In genomic region chr12:114587227-114587626, GRCm38 (mm10) we compare ENCODE assay signal across 12 mouse cellular contexts.
DNase-seq lines count a peak whose midpoint lies in the region; ATAC-seq and TF ChIP-seq lines count a peak whose summit lies in the region.
"Had no signal": no experiment of that assay in that cellular context is flagged by ENCODE, and none has a peak within 500 bp of the region (broad histone marks: within the 10 kb centered on the region; RNA-seq: fewer than 3 reads in every experiment).

No protein-coding gene starts in this region.

- TF ChIP-seq POLR2A in spleen, adult 2 months (IDR thresholded peaks at IDR 0.05; ENCODE audit: low read depth, low read length), result no peak

- WGBS in lung, postnatal 0 days, result 55% methylated on average over 2 of the region's 2 CpGs
- WGBS in spleen, adult 2 months, result 14% methylated on average over 2 of the region's 2 CpGs
- WGBS in limb, embryonic 10.5 days, result 81% methylated on average over 2 of the region's 2 CpGs

- H3K36me3 ChIP-seq in lung, postnatal 0 days (ENCODE audit: insufficient read depth, low read length), result no peaks in the 10 kb centered on the region
- H3K36me3 ChIP-seq in spleen, adult 2 months (ENCODE audit: control insufficient read depth, insufficient read depth, low read length), result no peaks in the 10 kb centered on the region
- H3K36me3 ChIP-seq in limb, embryonic 10.5 days, result no peaks in the 10 kb centered on the region
- H3K36me3 ChIP-seq: heart, embryonic 15.5 days; limb, embryonic 13.5 days had no signal

- no peak for TF ChIP-seq EP300 in lung, postnatal 0 days (IDR thresholded peaks at IDR 0.05)

- no peak overlapping the region for H3K9ac ChIP-seq in lung, postnatal 0 days (replicated peaks; ENCODE audit: low read depth)
- H3K9ac ChIP-seq: heart, embryonic 15.5 days; limb, embryonic 13.5 days had no signal

- no peak overlapping the region for H3K4me2 ChIP-seq in lung, postnatal 0 days (replicated peaks; ENCODE audit: low read depth, low read length)
- H3K4me2 ChIP-seq: heart, embryonic 15.5 days; limb, embryonic 13.5 days had no signal

- no peak for ATAC-seq in lung, postnatal 0 days
- ATAC-seq in activated CD4-positive, CD25-positive, alpha-beta regulatory T cell, adult 4 months, result peak; percentile 83
- ATAC-seq: intestine, embryonic 16.5 days had no signal

- H3K4me3 ChIP-seq in lung, postnatal 0 days (ENCODE audit: low read depth, low read length), result no peak overlapping the region
- H3K4me3 ChIP-seq in spleen, adult 2 months (ENCODE audit: extremely low read depth, insufficient read depth, insufficient read length), result no peak overlapping the region
- no peak overlapping the region for H3K4me3 ChIP-seq in limb, embryonic 10.5 days
- H3K4me3 ChIP-seq: heart, embryonic 15.5 days; layer of hippocampus, adult 2 months; limb, embryonic 13.5 days had no signal

- TF ChIP-seq CTCF in lung, postnatal 0 days (IDR thresholded peaks at IDR 0.05), result no peak
- peak; percentile 38; the same call in 1 of the 2 replicates for TF ChIP-seq CTCF in spleen, adult 2 months (IDR thresholded peaks at IDR 0.05; ENCODE audit: extremely low read depth, insufficient read depth, insufficient read length, insufficient replicate concordance)

- H3K27ac ChIP-seq in lung, postnatal 0 days (ENCODE audit: low read length), result no peak overlapping the region
- H3K27ac ChIP-seq in spleen, adult 2 months (ENCODE audit: insufficient read depth, low read length), result no peak overlapping the region
- no peak overlapping the region for H3K27ac ChIP-seq in limb, embryonic 10.5 days
- H3K27ac ChIP-seq: heart, embryonic 15.5 days; layer of hippocampus, adult 2 months; limb, embryonic 13.5 days had no signal

- DNase-seq in lung, postnatal 25 days (ENCODE audit: low spot score), result peak; percentile 12
- DNase-seq in lung, postnatal 0 days (ENCODE audit: low spot score), result no peak
- DNase-seq in spleen, adult 2 months (ENCODE audit: low read depth in 1 of 2, low spot score in 2 of 2), result peak; percentile 57 to 62
- no peak for DNase-seq in urinary bladder, postnatal 10 days (ENCODE audit: low spot score)
- DNase-seq in limb, embryonic 10.5 days (ENCODE audit: low spot score), result no peak
- no peak for DNase-seq in cerebellum, adult 8-10 months
- no peak for DNase-seq in frontal cortex, postnatal 36 days (ENCODE audit: low spot score in 2 of 2)

- no peaks in the 10 kb centered on the region for H3K4me1 ChIP-seq in lung, postnatal 0 days (ENCODE audit: insufficient read depth, low read depth, low read length)
- no peaks in the 10 kb centered on the region for H3K4me1 ChIP-seq in spleen, adult 2 months (ENCODE audit: control insufficient read depth, insufficient read depth, insufficient read length)
- no peaks in the 10 kb centered on the region for H3K4me1 ChIP-seq in limb, embryonic 10.5 days
- H3K4me1 ChIP-seq: heart, embryonic 15.5 days; limb, embryonic 13.5 days had no signal

- no peaks in the 10 kb centered on the region for H3K27me3 ChIP-seq in lung, postnatal 0 days (replicated peaks; ENCODE audit: insufficient read depth, low read length)
- H3K27me3 ChIP-seq in spleen, adult 2 months (ENCODE audit: control insufficient read depth, insufficient read depth, low read length), result no peaks in the 10 kb centered on the region
- H3K27me3 ChIP-seq in limb, embryonic 10.5 days (ENCODE audit: low read depth, poor library complexity, severe bottlenecking), result no peaks in the 10 kb centered on the region
- H3K27me3 ChIP-seq: heart, embryonic 15.5 days; limb, embryonic 13.5 days had no signal

- no peaks in the 10 kb centered on the region for H3K9me3 ChIP-seq in lung, postnatal 0 days (ENCODE audit: low read length)
- peaks cover 2% of the 10 kb centered on the region; the same call in 1 of the 2 replicates for H3K9me3 ChIP-seq in limb, embryonic 10.5 days (replicated peaks)
- H3K9me3 ChIP-seq: heart, embryonic 15.5 days had no signal

Comparison
In these comparisons a context has a peak if more than half of its experiments do, and no peak if none do; other contexts are left out.
1. DNase-seq: peak in lung, postnatal 25 days (single experiment) and spleen, adult 2 months (2 of 2); none in lung, postnatal 0 days (single experiment), urinary bladder, postnatal 10 days (single experiment), limb, embryonic 10.5 days (single experiment), cerebellum, adult 8-10 months (single experiment) and frontal cortex, postnatal 36 days (0 of 2).